Comparison of ENCODE assay signal across 8 mouse cellular contexts in genomic region chr11:17158858-17159737, GRCm38 (mm10). TPM values are rescaled to one million over a fixed set of nuclear protein-coding genes. Genes with fewer than 3 reads are reported as not detected.
DNase-seq lines count a peak whose midpoint lies in the region; ATAC-seq and TF ChIP-seq lines count a peak whose summit lies in the region.

Ppp3r1 (plus strand) TSS chr11:17159263.

- peak within 1 kb of the TSS; percentile 62 for H3K4me2 ChIP-seq in lung, postnatal 0 days (replicated peaks; ENCODE audit: low read depth, low read length)

- no peak; the same call in 1 of the 2 replicates for TF ChIP-seq CTCF in lung, postnatal 0 days (IDR thresholded peaks at IDR 0.05)

- H3K4me1 ChIP-seq in hindbrain, embryonic 10.5 days (replicated peaks): peaks cover 24% of the 10 kb centered on the region
- H3K4me1 ChIP-seq in lung, postnatal 0 days (ENCODE audit: insufficient read depth, low read depth, low read length): peaks cover 2% of the 10 kb centered on the region; the same call in 1 of the 2 replicates

- peak within 1 kb of the TSS; percentile 98 for H3K27ac ChIP-seq in hindbrain, embryonic 10.5 days
- peak within 1 kb of the TSS; percentile 98 for H3K27ac ChIP-seq in lung, postnatal 0 days (ENCODE audit: low read length)

- WGBS in hindbrain, embryonic 10.5 days: under 1% methylated on average over 85 of the region's 89 CpGs
- WGBS in lung, postnatal 0 days: 2% methylated on average over 76 of the region's 89 CpGs

- no peaks in the 10 kb centered on the region for H3K27me3 ChIP-seq in hindbrain, embryonic 10.5 days (ENCODE audit: insufficient read depth, poor library complexity, severe bottlenecking)
- no peaks in the 10 kb centered on the region for H3K27me3 ChIP-seq in lung, postnatal 0 days (replicated peaks; ENCODE audit: insufficient read depth, low read length)

- no peaks in the 10 kb centered on the region for H3K36me3 ChIP-seq in hindbrain, embryonic 10.5 days
- H3K36me3 ChIP-seq in lung, postnatal 0 days (ENCODE audit: insufficient read depth, low read length): no peaks in the 10 kb centered on the region

- peak within 1 kb of the TSS; percentile 96 for H3K4me3 ChIP-seq in hindbrain, embryonic 10.5 days
- H3K4me3 ChIP-seq in lung, postnatal 0 days (ENCODE audit: low read depth, low read length): peak within 1 kb of the TSS; percentile 99

- DNase-seq in MN1 (ENCODE audit: low spot score): peak; percentile 99
- peak; percentile 96 for DNase-seq in cerebellum, adult 9-10 months
- DNase-seq in hindbrain, embryonic 10.5 days (ENCODE audit: low spot score): peak; percentile 97
- DNase-seq in layer of hippocampus, adult 9-11 months: peak; percentile 97
- DNase-seq in lung, postnatal 0 days (ENCODE audit: low spot score): peak; percentile 99
- peak; percentile 97 for DNase-seq in ovary, postnatal 14 days (ENCODE audit: low spot score)
- DNase-seq in thymus, postnatal 14 days: peak; percentile 98

- no peak for TF ChIP-seq EP300 in lung, postnatal 0 days (IDR thresholded peaks at IDR 0.05)

- H3K9me3 ChIP-seq in hindbrain, embryonic 10.5 days: no peaks in the 10 kb centered on the region
- no peaks in the 10 kb centered on the region for H3K9me3 ChIP-seq in lung, postnatal 0 days (ENCODE audit: low read length)

- H3K9ac ChIP-seq in lung, postnatal 0 days (replicated peaks; ENCODE audit: low read depth): peak within 1 kb of the TSS; percentile 98

- peak; percentile 96 for ATAC-seq in frontal cortex, adult (ENCODE audit: low TSS enrichment)
- peak; percentile 98 for ATAC-seq in lung, postnatal 0 days

RNA-seq across cellular contexts. Expression of gene Ppp3r1, which starts in this region (rescaled TPM):
- 78.9 and 79.2 TPM in 2 replicates for polyA plus RNA-seq in hindbrain, embryonic 10.5 days (2016; fragmentation: Nextera tagmentation; extraction: Ambion mirVana)
- 106 and 112 TPM in 2 replicates for polyA plus RNA-seq in lung, postnatal 0 days (2015; fragmentation: Nextera tagmentation; extraction: Ambion mirVana)

Comparison
In these comparisons a context has a peak if more than half of its experiments do, and no peak if none do; other contexts are left out.
1. Peak in every context shown above with its lines: DNase-seq, ATAC-seq, H3K4me3 ChIP-seq and H3K27ac ChIP-seq.